Mouse (Mus musculus) MEL (cell line): ENCODE results near the gene Tmub2. TPM values are rescaled to one million over a fixed set of nuclear protein-coding genes. Genes with fewer than 3 reads are reported as not detected.
A peak's percentile ranks its signal among the peaks of the same experiment; 100 is the strongest.

Source experiments
- DNase-seq: peaks from one replicate; pipeline ENCODE4 v3.0.0; 2011; ENCODE audit warnings: low read depth, low spot score
- H3K27ac ChIP-seq: 2 replicates; pipeline ENCODE4 v1.5.1; 2012; ENCODE audit warnings: low read depth, mild to moderate bottlenecking, control low read depth, low read length, moderate library complexity; ENCODE audit not compliant: control insufficient read depth
- H3K27me3 ChIP-seq, 2 experiments: fragments of 150-350 bp in 1 of 2; sonication (generic) in 1 of 2; 2 replicates each; pipeline ENCODE4 v1.6.1; 2012; ENCODE audit warnings: low read length in 2 of 2, mild to moderate bottlenecking in 2 of 2, improper control_type of control experiment in 1 of 2, moderate library complexity in 1 of 2; ENCODE audit not compliant: insufficient read depth in 2 of 2, control insufficient read depth in 1 of 2
- H3K36me3 ChIP-seq, 2 experiments: 2 replicates each; pipeline ENCODE4 v1.6.1; 2012 to 2014; ENCODE audit warnings: low read length in 2 of 2, improper control_type of control experiment in 1 of 2, inconsistent platforms in 1 of 2, mild to moderate bottlenecking in 1 of 2; ENCODE audit not compliant: insufficient read depth in 2 of 2, control insufficient read depth in 1 of 2
- H3K4me1 ChIP-seq, 2 experiments: fragments of 150-350 bp in 1 of 2; sonication (generic) in 1 of 2; 2 replicates each; pipeline ENCODE4 v1.6.1; 2012; ENCODE audit warnings: low read length in 2 of 2, improper control_type of control experiment in 1 of 2, mild to moderate bottlenecking in 1 of 2; ENCODE audit not compliant: insufficient read depth in 2 of 2, control insufficient read depth in 1 of 2
- H3K4me3 ChIP-seq, 2 experiments: fragments of 150-350 bp in 1 of 2; sonication (generic) in 1 of 2; 2 replicates each; pipeline ENCODE4 v1.5.1; 2012; ENCODE audit warnings: low read depth in 2 of 2, low read length in 2 of 2, mild to moderate bottlenecking in 2 of 2, moderate library complexity in 2 of 2, control low read depth in 1 of 2, improper control_type of control experiment in 1 of 2; ENCODE audit not compliant: control insufficient read depth in 1 of 2, insufficient read depth in 1 of 2
- H3K79me2 ChIP-seq: 2 replicates; pipeline ENCODE4 v1.6.1; 2012; ENCODE audit warnings: mild to moderate bottlenecking, low read length, moderate library complexity; ENCODE audit not compliant: control insufficient read depth, poor library complexity, insufficient read depth
- H3K9ac ChIP-seq: 2 replicates; pipeline ENCODE4 v1.6.1; 2012; ENCODE audit warnings: low read depth, mild to moderate bottlenecking, control low read depth, low read length, moderate library complexity; ENCODE audit not compliant: control insufficient read depth, poor library complexity, severe bottlenecking
- H3K9me3 ChIP-seq: fragments of 150-350 bp; sonication (generic); replicated peaks from 2 replicates; pipeline ENCODE4 v1.6.1; 2012; ENCODE audit warnings: mild to moderate bottlenecking, low read length, improper control_type of control experiment, moderate library complexity; ENCODE audit not compliant: insufficient read depth
- BHLHE40 ChIP-seq: IDR thresholded peaks from 2 replicates; pipeline ENCODE4 v1.6.1; 2012; ENCODE audit warnings: low read depth, mild to moderate bottlenecking, inconsistent platforms, low read length, improper control_type of control experiment, borderline replicate concordance
- CHD1 ChIP-seq: IDR thresholded peaks from 2 replicates; pipeline ENCODE4 v1.6.1; 2012; ENCODE audit warnings: low read depth, mild to moderate bottlenecking, inconsistent platforms, low read length, improper control_type of control experiment
- E2F4 ChIP-seq: IDR thresholded peaks from 2 replicates; pipeline ENCODE4 v1.6.1; 2011; ENCODE audit warnings: low read depth, low read length, improper control_type of control experiment, borderline replicate concordance
- ELF1 ChIP-seq: IDR thresholded peaks from 2 replicates; pipeline ENCODE4 v1.6.1; 2014; ENCODE audit warnings: low read depth, mild to moderate bottlenecking, inconsistent platforms, low read length, improper control_type of control experiment, moderate library complexity
- EP300 ChIP-seq, 2 experiments: IDR thresholded peaks; 2 replicates each; pipeline ENCODE4 v1.6.1; 2011; ENCODE audit warnings: improper control_type of control experiment in 2 of 2, low read length in 2 of 2, low read depth in 1 of 2, mild to moderate bottlenecking in 1 of 2
- ETS1 ChIP-seq: IDR thresholded peaks from 2 replicates; pipeline ENCODE4 v1.6.1; 2012; ENCODE audit warnings: low read depth, mild to moderate bottlenecking, inconsistent platforms, low read length, improper control_type of control experiment, moderate library complexity
- HCFC1 ChIP-seq: IDR thresholded peaks from 2 replicates; pipeline ENCODE4 v1.6.1; 2012; ENCODE audit warnings: low read depth, mild to moderate bottlenecking, inconsistent platforms, low read length, improper control_type of control experiment, moderate library complexity
- JUND ChIP-seq: IDR thresholded peaks from 2 replicates; pipeline ENCODE4 v1.6.1; 2011; ENCODE audit warnings: low read depth, mild to moderate bottlenecking, improper control_type of control experiment, low read length
- KAT2A ChIP-seq: conservative IDR thresholded peaks from 2 replicates; pipeline ENCODE4 v1.6.1; 2012; ENCODE audit warnings: low read depth, low read length, improper control_type of control experiment, inconsistent platforms
- MAFK ChIP-seq: IDR thresholded peaks from 2 replicates; pipeline ENCODE4 v1.6.1; 2011; ENCODE audit warnings: low read depth, mild to moderate bottlenecking, low read length, improper control_type of control experiment, borderline replicate concordance
- MXI1 ChIP-seq: IDR thresholded peaks from 2 replicates; pipeline ENCODE4 v1.6.1; 2011; ENCODE audit warnings: mild to moderate bottlenecking, low read depth, low read length, improper control_type of control experiment
- MYC ChIP-seq: IDR thresholded peaks from 2 replicates; pipeline ENCODE4 v1.6.1; 2011; ENCODE audit warnings: low read depth, mild to moderate bottlenecking, low read length, improper control_type of control experiment, moderate library complexity
- POLR2A ChIP-seq, 2 experiments: IDR thresholded peaks; 2 replicates each; pipeline ENCODE4 v1.6.1; 2011 to 2012; ENCODE audit warnings: low read length in 2 of 2, mild to moderate bottlenecking in 2 of 2, control low read depth in 1 of 2, improper control_type of control experiment in 1 of 2, low read depth in 1 of 2, moderate library complexity in 1 of 2; ENCODE audit not compliant: control insufficient read depth in 1 of 2, insufficient read depth in 1 of 2, poor library complexity in 1 of 2
- POLR2AphosphoS5 ChIP-seq: IDR thresholded peaks from 2 replicates; pipeline ENCODE4 v1.6.1; 2012; ENCODE audit warnings: low read depth, borderline replicate concordance, mild to moderate bottlenecking, inconsistent platforms, low read length, moderate library complexity, mixed read lengths
- RAD21 ChIP-seq: IDR thresholded peaks from 2 replicates; pipeline ENCODE4 v1.6.1; 2011; ENCODE audit warnings: mild to moderate bottlenecking, low read depth, low read length, improper control_type of control experiment
- RCOR1 ChIP-seq: IDR thresholded peaks from 2 replicates; pipeline ENCODE4 v1.6.1; 2012; ENCODE audit warnings: low read depth, mild to moderate bottlenecking, inconsistent platforms, low read length, improper control_type of control experiment
- SMC3 ChIP-seq: IDR thresholded peaks from 2 replicates; pipeline ENCODE4 v1.6.1; 2011; ENCODE audit warnings: low read depth, low read length, improper control_type of control experiment
- TBP ChIP-seq: IDR thresholded peaks from 2 replicates; pipeline ENCODE4 v1.8.0; 2011; ENCODE audit warnings: low read depth, low read length, improper control_type of control experiment
- UBTF ChIP-seq: IDR thresholded peaks from 2 replicates; pipeline ENCODE4 v1.6.1; 2012; ENCODE audit warnings: low read depth, mild to moderate bottlenecking, inconsistent platforms, low read length, improper control_type of control experiment, moderate library complexity, borderline replicate concordance; ENCODE audit not compliant: insufficient read depth
- USF1 ChIP-seq: IDR thresholded peaks from 2 replicates; pipeline ENCODE4 v1.6.1; 2014; ENCODE audit warnings: low read depth, mild to moderate bottlenecking, inconsistent platforms, low read length, improper control_type of control experiment, moderate library complexity
- USF2 ChIP-seq, 2 experiments: IDR thresholded peaks; 2 replicates each; pipeline ENCODE4 v1.6.1; 2011 to 2012; ENCODE audit warnings: improper control_type of control experiment in 2 of 2, low read length in 2 of 2, borderline replicate concordance in 1 of 2, inconsistent platforms in 1 of 2, low read depth in 1 of 2, mild to moderate bottlenecking in 1 of 2; ENCODE audit not compliant: insufficient read depth in 1 of 2
- ZKSCAN1 ChIP-seq: IDR thresholded peaks from 2 replicates; pipeline ENCODE4 v1.6.1; 2012; ENCODE audit warnings: low read depth, mild to moderate bottlenecking, inconsistent platforms, low read length, improper control_type of control experiment, moderate library complexity
- ZNF384 ChIP-seq: IDR thresholded peaks from 2 replicates; pipeline ENCODE4 v1.6.1; 2012; ENCODE audit warnings: low read depth, mild to moderate bottlenecking, inconsistent platforms, low read length, improper control_type of control experiment
- polyA plus RNA-seq, 2 experiments: library from polyadenylated mRNA; stranded (reverse) in 1 of 2; unstranded in 1 of 2; fragments of >175 nt in 1 of 2; fragments of >200 nt in 1 of 2; gene quantifications; 2 replicates each; pipeline versions ENCODE4 v1.2.1 to v1.2.4; 2012; ENCODE audit warnings: low replicate concordance in 2 of 2, low read depth in 1 of 2; ENCODE audit not compliant: insufficient read length in 2 of 2, insufficient read depth in 1 of 2, missing spikeins in 1 of 2
- total RNA-seq: library from RNA; depleted of rRNA; stranded (reverse); fragments of 300-350 nt; gene quantifications from 2 replicates; pipeline ENCODE4 v1.2.3, GENCODE M21; 2012

Gene Tmub2
- total and polyA plus RNA-seq, 3 experiments = 29.3 to 40.5 TPM; not detected in 1

DNA sequence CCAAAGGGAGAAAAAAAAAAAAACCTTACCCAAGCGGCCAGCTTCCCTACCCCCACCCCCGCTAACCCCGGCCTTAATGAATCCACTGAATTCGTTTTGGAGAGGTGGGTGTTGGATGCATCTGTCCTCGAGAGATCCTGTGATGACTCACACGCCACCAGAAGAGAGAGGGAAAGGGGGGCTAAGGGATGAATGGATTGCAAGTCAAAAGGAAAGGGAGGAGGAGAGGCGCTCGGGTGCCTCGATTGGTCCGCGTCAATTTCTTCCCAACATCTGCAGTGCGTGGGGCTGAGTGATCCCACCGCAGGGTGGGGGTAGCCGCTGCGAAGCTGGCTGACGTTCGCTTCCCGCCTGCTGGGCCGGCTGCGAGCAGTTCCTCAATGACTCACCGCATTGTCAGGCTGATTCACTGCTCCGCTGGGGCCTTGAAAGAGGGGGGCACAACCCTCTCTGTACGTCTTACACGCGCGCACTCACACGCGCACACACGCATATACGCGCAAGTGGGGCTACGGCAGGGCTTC lies 39.7 kb upstream of the Tmub2 start (continued):
- TF ChIP-seq HCFC1 (peak; percentile 50; the same call in 1 of the 2 replicates), SMC3 (peak; percentile 8; the same call in 1 of the 2 replicates), CHD1 (no peak), USF2 (IDR thresholded peaks at IDR 0.05; ENCODE audit: borderline replicate concordance in 1 of 2, insufficient read depth in 1 of 2, low read depth in 1 of 2, low read length in 2 of 2) (no peak), RAD21 (no peak)

DNA sequence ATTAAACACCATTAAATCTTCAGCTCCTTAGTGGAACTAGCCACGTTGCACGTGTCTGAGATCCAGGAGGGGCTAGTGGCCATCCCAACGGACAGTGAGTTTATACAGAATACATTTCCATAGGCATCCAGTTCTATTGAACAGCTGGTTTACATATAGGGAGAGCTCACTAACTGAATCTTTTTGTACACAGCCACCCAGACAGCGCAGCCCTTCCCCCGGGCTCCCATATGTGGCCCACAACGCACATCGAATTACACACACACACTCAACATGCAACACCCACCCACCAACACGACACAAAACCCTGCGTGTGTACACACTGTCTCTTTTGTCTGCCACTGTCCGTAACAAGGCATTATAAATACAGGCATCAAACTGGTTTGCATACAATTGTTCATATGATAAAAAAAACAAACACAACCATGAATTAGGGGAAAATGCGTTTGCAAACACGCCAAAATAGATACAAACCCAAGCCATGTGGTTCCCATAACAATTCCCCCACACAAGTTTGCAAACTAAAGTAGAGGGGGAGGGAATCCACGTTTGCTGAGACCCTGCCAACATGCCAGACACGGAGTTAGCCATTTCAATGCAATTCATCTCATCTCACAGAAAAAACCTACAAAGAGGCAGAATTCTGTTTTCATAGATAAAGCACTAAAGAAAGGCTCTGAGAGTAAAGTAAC lies 39.0 kb upstream of the Tmub2 start:
- Histone ChIP-seq H3K79me2 (peaks cover 11% of the 10 kb centered on the region), H3K36me3 (peaks cover 0 to 19% of the 10 kb centered on the region in 2 experiments; a peak in 2 of 4 replicates), H3K27me3 (no peaks in the 10 kb centered on the region), H3K9me3 (no peaks in the 10 kb centered on the region), H3K9ac (peak overlapping the region; percentile 69), H3K4me3 (peak overlapping the region; percentile 48 to 49), H3K4me1 (peaks cover 0 to 22% of the 10 kb centered on the region in 2 experiments), H3K27ac (peak overlapping the region; percentile 58)
- no peak for DNase-seq
- TF ChIP-seq POLR2AphosphoS5 (no peak), KAT2A (no peak), ZKSCAN1 (no peak), UBTF (no peak), MAFK (no peak), POLR2A (IDR thresholded peaks at IDR 0.05; ENCODE audit: control insufficient read depth in 1 of 2, insufficient read depth in 1 of 2, low read depth in 1 of 2, low read length in 2 of 2, poor library complexity in 1 of 2) (no peak), TBP (no peak), RCOR1 (no peak), SMC3 (no peak), USF1 (no peak), MYC (0 out of 2 replicates have a peak, but pooled peaks have one; percentile 26), BHLHE40 (no peak), MXI1 (peak; percentile 12; the same call in 1 of the 2 replicates), ETS1 (no peak), JUND (no peak), E2F4 (no peak), ZNF384 (0 out of 2 replicates have a peak, but pooled peaks have one; percentile 13), CHD1 (no peak), EP300 (IDR thresholded peaks at IDR 0.05; ENCODE audit: low read depth in 1 of 2, low read length in 2 of 2) (no peak), ELF1 (no peak)
